Mouse (Mus musculus): Measurements from ENCODE around the gene BC037034.

BC037034 gene

DNA sequence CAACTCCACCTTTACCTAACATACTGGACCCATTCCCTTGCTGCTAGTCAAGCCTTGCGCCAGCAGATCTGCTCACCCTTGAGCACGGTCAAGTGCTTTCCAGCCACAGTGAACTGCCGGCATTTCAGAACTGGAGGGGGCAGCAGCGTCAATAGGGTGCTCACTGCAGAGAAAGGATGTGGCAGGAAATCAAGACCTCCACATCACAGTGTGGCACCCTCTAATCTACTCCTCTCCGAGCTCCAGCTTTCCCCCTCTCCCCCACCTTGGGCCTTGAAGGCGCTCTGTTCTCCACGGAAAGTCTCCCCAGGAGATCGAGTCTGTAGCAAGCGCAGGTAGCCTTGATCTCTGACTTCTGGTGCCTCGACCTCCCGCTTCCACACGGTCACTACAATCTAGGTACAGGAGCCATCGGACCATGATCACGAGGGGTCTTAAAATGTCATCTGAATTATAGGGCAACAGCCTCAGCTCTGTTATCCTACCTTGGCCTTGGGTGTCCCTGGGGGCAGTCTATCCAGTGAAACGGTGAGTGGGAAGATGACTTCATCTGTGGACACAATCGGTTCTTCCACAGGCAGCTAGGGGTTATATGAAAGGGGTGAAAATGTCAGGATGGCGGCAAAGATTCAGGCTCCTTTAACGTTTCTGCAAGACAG is 1.1 kb downstream of the BC037034 start:
- in situ Hi-C loops (cut with MboI, MseI), result loop anchor here (10.0 kb wide), 1 partner anchor 1512 kb away; the partner anchor contains the start of gene Ints1

DNA sequence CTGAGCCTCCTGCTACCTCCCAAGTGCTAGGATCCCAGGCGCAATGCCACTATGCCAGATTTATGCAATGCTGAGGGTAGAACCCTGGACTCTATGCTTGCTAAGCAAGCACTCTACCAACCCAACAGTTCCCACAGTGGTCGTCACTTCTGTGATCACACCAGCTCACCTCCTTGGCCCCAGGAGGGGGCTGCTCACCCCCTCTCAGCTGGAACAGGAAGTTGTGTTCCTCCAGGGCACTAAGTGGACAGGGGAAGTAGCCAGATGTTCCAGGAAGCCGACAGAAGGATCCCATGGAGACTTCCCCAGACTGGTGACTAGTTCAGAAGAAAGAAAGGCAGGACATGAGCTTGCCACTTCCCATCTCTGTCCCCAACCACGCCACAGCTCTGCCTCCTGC is 1.8 kb downstream of the BC037034 start:
- in situ Hi-C loops (cut with MboI, MseI), result loop anchor here (10.0 kb wide), 1 partner anchor 1513 kb away; the partner anchor contains the start of gene Ints1

DNA sequence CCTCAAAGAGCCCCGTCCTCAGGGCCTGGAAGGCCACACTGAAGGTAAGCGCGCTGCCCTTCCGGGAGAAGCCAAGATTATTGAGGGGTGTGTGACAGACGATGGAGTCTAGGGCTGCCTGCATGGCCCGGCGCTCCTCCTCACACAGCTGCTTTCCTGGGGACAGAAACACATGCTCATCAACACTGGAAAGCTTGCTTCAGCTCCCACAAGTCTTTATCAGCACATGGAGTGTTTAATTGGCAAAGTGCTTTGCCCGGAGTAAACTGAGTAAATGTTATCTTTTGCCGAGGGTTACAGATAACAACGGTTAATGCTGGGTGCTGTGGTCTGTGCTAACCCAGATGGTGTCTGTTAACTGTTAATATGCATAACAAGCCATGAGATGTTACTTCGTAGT is 3.0 kb downstream of the BC037034 start:
- in situ Hi-C loops (cut with MboI, MseI), result loop anchor here (10.0 kb wide), 1 partner anchor 1514 kb away; the partner anchor contains the start of gene Ints1

DNA sequence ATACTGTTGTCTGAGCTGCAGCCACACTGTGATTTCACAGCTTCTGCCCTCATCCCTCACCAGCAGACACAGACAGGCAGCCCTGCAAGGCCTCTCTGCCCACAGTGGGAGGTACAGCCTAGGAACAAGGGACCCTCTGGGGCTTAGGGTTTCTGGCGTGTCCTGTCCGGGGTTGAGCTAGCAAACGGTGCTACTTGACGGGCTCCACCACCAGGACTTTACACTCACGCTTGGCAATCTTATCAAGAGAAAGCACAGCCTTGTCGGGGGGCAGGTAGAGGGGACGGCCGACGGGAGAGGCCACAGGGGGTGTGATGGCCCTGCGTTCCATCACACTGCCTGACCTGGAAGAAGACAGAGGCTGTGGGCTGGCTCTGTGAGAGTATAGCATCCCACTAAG is 3.8 kb downstream of the BC037034 start:
- in situ Hi-C loops (cut with MboI, MseI), result loop anchor here (10.0 kb wide), 1 partner anchor 1515 kb away; the partner anchor contains the start of gene Ints1

DNA sequence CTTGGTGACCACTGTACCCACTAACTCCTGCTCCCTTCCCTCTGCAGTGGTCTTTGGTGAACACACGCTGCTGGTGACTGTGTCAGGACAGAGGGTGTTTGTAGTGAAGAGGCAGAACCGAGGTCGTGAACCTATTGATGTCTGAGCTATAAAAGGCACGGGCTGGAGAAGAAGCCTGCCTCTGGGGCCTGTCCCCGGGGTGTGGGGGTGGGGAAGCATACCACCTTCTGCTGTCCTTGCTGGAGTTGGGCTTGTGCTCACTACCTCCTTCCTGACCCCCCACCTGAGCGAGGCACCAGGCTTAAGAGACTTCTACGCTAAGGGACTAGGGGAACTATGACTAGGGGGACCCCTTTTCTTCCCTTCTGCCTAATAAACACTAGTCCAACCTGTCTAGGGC is 4.8 kb downstream of the BC037034 start:
- in situ Hi-C loops (cut with MboI, MseI), result no loop called here

DNA sequence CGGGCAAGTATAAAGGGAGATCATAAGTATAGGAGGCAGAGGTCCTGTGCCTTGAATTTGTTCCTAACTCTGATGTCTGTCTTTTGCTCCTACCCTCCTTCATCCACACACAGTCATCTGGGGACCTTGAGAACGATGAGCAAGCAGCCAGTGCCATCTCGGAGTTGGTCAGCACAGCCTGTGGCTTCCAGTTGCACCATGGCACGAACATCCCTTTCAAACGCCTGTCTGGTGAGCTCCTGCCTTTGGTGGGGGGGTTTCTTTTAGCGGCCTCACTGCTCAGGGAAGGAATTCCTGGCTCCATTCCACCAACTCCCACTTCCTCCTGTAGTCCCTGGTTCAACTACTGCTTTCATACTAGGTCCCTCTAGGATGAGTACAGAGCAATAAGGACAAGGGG is 5.3 kb downstream of the BC037034 start:
- in situ Hi-C loops (cut with MboI, MseI), result no loop called here

DNA sequence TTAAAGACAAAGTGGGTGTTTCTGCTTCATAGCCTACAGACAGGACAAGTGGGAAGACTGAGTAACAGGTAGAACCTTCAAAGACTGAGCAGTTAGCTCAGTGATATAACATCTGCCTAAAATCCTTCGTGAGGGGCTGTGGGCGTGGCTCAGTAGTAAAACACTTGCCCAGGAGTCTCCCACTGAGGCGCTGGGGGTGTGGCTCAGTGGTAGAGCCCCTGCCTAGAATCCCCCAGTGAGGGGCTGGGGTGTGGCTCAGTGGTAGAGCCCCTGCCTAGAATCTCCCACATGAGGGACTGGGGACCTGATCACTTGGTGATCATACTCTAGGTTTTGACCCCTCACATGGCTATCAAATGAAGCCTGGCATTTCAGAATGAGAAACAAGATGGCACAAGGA is 5.8 kb downstream of the BC037034 start:
- in situ Hi-C loops (cut with MboI, MseI), result no loop called here

DNA sequence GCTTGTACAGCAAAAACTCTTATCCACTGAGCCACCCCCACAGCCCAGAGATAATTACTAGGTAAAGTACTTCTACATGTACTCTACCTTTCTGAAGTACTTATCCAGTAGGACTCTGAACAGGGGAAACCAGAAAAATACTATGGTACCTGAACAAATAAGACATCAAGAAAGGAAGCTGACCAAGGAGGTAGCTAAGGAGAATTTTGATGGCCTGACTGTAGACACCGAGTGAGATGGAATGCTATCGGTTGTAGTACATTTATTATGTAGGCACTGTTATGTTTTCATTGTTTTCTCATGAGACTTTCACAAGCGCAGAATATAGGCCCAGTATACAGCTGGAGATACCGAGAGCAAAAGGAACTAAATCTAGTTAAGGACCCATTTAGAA is 6.3 kb downstream of the BC037034 start:
- in situ Hi-C loops (cut with MboI, MseI), result no loop called here

DNA sequence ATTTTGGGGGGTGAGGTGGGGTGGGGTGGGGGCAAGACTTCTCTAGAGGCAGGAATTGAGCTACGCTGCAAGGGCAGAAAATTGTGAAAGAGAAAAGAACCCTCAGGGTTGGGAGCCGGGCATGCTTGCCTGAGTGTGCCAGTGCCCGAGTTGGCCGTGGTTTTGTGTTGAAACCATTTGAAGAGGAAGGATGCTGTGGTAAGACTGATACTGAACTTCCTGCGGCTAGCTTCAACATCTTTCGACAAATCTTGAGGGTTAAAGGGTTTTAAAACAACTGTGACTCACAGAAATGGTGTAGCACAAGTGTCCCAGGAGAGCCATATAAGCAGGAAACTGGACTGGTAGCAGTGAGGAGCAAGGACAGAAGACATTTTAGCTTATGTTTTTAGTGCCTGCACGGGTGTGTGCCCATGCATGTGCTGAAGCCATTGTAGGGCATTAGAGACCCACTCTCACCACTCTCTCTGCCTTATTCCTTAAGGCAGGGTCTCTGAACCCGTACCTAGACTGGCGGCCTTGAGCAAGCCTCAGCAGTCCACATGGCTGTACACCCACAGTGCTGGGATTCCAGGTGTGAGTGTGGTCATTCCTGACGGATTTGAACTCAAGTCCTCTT is 6.8 kb downstream of the BC037034 start:
- in situ Hi-C loops (cut with MboI, MseI), result no loop called here

DNA sequence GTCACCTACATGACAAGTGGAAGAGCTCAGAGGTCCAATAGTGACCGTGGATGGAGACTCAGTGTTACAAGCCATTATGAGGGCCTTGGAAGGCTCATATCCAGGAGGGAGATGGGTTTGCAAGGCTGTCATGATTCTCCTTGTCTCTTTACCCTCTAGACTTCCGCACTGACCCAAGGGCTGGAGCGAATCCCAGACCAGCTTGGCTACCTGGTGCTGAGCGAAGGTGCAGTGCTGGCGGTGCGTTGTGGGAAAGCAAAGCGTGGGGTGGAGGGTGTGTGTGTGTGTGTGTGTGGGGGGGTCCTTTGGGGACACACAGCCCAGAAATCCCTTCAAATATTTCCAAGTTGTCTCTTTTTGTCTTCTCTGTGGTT is 7.8 kb downstream of the BC037034 start:
- in situ Hi-C loops (cut with MboI, MseI), result no loop called here

DNA sequence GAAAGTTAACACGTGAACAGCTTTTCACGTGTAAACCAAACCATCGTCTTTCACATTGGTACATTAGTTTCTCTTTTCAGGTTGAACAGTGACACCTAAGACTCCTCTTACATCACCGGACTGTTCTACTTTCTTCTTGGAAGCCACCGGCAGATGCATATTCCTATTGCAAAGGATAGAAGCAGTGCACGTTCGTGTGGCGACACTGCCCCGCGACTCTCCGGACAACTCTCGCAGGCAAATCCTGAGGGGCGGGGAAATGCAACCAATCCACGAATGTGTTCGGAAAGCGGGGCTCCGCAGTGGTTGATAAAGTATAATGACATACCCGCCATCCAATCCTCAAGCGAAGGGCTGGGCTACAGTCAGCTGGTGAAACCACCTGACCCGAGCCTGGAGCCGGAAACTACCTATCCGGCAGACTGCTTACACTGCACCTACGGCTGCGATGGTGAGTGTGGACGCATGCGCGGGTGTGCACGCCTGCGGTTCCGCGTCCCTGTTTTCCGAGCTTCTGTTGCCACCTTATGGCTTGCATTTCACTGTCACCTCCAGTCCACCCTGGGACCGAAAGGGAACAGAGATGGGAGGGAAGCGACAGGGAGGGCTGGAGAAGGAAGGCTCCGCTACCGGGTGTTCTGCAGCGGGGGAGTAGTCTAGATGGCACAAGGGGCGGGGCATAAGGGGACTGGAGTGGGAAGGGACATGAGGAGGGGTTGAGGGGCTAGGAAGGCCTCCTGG is 8.3 kb downstream of the BC037034 start, which contains the start of gene Lamtor4:
TSS of gene Lamtor4 (plus strand) at position 130 of the 741 bp plus-strand sequence.
- in situ Hi-C loops (cut with MboI, MseI), result no loop called here

DNA sequence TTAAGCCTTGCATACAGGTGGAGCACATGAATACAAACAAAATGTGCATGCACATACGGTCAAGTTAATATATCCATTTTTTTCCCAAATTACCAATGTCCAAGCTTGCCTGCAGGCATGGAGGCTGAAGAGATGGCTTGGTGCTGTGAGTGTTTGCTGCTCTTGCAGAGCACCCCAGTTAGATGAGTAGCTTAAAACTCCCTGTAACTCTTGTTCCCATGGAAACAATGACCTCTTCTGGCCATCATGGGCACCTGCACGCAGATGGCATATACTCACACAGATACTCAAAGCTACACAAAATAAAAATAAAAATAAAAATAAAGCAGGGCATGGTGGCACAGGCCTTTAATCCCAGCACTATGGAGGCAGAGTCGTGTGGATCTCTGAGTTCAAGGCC is 10.8 kb downstream of the BC037034 start:
- in situ Hi-C loops (cut with MboI, MseI), result no loop called here

DNA sequence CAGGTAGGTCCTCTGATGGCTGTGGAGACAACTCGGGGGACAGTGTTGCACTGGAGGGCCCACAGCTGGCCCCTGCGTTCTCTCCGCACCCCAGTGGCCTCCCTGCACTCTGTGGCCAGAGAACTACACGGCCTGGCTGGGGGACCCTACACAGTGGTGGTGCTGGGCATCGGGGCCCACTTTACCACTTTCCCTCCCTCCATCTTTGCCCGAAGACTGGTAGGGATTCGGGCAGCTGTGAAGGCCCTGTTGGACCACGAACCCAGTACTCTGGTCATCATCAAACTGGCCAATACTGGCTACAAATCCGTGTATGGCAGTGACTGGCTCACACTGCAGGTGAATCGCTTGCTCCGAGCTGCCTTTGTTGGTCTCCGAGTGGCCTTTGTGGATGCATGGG is 12.7 kb downstream of the BC037034 start:
- in situ Hi-C loops (cut with MboI, MseI), result no loop called here

DNA sequence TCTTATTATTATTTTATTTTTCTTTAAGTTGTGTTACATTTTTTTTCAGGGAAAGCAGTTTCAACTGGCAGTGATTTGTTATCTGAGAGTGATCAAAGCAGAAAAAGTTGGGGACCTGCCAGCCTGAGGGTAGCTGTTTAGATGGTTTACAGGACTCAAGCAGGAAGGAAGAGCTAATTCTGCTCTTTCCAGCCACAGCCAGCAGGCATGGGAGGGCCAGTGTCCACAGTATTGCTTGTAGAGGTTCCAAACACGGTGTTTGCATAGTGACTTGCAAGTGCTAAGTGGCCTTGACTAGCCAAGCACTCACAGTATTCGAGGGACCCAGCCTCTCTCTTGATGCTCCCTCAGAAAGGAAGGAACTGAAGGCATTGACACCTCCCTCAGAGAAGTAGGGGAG is 22.3 kb downstream of the BC037034 start:
- in situ Hi-C loops (cut with MboI, MseI), result loop anchor here (10.0 kb wide), 1 partner anchor 893 kb away; no protein-coding TSS in a partner anchor

DNA sequence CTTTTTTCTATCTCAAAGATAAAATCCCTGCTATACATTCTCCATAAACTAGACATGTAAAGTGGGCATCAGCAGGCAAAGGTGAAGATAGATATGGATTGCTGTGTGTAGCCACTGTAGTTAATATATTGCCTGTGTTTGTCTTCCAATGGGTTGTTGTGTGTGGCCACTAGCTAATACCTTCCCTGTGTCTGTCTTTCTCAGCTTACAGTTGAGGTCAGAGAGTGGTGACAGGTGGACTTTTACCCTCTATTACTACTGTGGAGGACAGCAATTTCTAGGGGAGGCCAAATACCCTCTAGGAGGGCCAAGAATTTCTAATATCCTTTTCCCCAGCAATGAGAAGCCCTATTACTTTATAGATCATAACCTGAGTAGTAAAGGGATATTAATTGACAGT is 29.6 kb downstream of the BC037034 start:
- in situ Hi-C loops (cut with MboI, MseI), result no loop called here

DNA sequence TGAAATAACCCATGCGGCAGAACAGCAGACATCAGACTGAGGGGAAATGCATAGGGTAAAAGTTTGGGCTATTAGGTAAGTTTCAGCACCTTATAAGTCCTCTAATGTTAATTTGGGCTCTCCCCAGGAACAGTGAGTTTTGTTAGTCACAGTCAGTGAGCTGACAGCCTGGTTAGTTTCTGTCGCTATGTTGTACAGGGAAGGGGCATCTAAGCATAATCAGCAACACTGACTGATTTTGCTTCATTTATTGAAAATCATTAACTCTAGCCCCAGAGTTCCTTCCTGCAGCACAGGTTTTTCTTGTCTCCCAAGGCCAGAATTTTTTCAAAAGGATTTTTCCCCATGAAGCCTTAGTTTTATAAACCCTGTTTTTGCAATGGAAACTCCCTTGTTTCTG is 30.1 kb downstream of the BC037034 start:
- in situ Hi-C loops (cut with MboI, MseI), result no loop called here

DNA sequence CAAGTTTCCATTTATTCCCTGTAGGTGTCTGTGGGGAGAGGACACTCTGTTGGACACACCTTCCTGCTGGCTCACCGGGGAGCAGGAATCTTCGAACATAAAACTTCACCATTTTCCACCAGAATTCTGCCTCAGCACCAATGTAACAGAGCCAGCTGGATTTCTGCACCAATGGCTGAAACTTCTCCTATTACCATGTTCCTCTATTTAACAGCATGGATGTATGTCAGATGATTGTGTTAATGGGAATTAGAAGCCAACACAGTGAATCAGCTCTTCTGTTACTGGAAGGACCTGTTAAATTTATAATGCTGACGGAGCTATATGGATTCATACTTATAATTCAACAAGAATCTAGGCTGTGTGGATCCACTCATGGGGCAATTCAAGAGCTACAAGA is 34.3 kb downstream of the BC037034 start:
- in situ Hi-C loops (cut with MboI, MseI), result no loop called here

DNA sequence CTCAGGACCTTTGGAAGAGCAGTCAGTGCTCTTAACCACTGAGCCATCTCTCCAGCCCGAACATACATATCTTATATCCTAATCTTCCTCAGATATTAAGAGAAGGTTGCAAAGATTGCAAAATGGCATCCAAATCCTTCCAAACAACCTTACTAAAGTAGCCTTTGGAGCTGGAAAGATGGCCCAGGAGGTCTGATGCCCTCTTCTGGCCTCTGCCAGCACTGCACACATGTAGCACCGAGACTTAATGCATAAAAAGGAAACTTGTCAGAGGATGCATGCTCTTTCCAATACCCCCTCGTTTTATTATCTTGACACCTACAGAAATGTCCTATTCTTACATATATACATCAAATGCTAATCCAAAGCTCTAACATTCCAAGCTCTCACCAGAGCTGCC is 35.8 kb downstream of the BC037034 start:
- in situ Hi-C loops (cut with MboI, MseI), result no loop called here

DNA sequence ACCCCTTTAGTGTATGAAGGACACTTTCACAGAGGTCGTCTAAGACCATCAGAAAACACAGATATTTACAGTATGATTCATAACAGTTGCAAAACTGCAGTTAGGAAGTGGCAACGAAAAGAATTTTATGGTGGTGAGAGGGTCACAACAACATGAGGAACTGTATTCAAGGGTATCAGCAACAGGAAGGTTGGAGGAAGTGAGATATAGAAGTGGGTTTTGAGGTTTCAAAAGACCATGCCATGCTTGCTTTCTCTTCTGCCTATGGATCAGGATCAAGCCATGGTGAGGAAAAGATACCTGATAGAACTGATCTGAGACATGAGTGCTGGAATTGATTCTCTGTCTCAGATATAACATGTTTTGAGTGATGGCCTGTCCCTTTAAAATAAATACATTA is 36.5 kb downstream of the BC037034 start:
- in situ Hi-C loops (cut with MboI, MseI), result no loop called here

DNA sequence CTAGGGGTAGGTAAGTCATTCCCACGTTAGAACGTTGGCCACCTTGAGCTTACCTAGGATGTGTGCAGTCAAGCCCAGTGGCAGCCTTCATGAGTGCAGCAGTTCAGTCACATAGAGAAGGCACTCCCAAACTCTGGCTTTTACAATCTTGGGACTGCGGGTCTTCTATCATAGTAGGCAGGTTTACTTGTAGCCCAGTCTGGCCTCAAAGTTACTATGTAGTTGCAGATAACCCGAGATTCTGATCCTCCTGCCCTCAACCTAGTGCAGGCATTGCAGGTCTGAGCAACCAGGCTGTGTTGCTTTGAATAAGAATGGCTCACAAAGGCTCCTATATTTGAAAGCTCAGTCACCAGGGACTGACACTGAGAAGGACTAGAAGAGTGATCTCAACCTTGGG is 37.3 kb downstream of the BC037034 start:
- in situ Hi-C loops (cut with MboI, MseI), result no loop called here

DNA sequence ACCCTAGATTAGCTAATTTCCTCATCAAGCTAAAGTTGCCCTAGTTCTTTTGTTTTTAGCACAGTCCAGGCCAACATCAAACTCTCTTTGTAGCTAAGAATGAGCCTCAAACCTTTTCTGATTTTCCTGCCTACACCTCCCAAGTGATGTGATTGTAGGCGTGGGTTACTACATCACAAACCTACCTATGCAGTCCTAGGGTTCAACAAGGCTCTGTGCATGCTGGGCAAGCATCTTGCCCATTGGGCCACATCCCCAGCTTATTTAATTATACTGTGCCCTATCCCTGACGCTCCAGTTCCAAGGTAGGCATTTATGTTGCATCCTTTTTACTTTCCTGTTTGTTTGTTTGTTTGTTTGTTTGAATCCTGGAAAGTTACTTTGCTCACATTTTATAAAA is 38.1 kb downstream of the BC037034 start, which contains the start of gene Nxpe5:
TSS of gene Nxpe5 (plus strand) at position 199 of the 400 bp plus-strand sequence.
- in situ Hi-C loops (cut with MboI, MseI), result no loop called here

DNA sequence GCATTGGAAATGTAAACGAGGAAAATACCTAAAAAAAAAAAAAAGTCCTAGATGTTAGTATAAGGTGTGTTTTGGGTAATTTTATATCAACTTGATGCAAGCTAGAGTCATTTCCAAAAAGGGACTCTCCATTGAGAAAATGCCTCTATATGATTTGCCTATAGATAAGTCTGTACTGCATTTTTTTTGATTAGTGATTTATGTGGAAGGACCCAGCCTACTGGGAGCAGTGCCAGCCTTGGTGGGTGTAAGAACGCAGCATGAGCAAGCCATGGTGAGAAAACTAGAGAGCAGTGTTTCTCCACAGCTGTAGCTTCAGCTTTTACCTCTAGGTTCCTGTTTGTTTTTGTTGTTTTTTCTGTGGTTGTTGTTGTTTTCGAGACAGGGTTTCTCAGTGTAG is 40.5 kb downstream of the BC037034 start:
- in situ Hi-C loops (cut with MboI, MseI), result no loop called here

DNA sequence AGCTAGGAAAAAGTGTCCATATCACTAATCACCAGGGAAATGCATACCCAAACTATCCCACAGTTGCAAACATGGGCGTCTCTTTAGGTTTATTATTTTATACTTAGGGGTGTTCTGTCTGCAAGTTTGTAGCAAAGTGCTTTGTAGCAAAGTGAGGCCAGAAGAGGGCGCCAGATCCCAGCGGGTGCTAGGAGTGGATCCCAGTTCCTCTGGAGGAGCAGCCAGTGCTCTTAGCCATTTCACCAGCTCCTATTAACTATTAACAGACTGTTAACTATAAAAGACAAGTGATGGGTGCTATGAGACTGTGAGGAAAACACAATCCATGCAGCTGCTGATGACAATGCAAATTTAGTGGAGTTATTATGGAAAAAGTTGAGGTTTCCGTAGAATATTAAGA is 41.7 kb downstream of the BC037034 start:
- in situ Hi-C loops (cut with MboI, MseI), result no loop called here
